Mouse (Mus musculus) layer of hippocampus, postnatal 14 days (tissue): Measurements from ENCODE around the gene Tecpr2. TPM values are rescaled to one million over a fixed set of nuclear protein-coding genes. Genes with fewer than 3 reads are reported as not detected.

Experiments used
- DNase-seq, 2 experiments: peaks; one replicate each; pipeline ENCODE4 v3.0.0; 2021 to 2022; ENCODE audit warnings: low spot score in 2 of 2, mixed read lengths in 1 of 2
- total RNA-seq, 2 experiments: library from RNA; stranded (reverse); gene quantifications; 2 replicates each; pipeline ENCODE4 v1.2.3; 2021

Gene Tecpr2
- total RNA-seq, 2 experiments from 2014 or later = 38.5 to 39.7 TPM

DNA sequence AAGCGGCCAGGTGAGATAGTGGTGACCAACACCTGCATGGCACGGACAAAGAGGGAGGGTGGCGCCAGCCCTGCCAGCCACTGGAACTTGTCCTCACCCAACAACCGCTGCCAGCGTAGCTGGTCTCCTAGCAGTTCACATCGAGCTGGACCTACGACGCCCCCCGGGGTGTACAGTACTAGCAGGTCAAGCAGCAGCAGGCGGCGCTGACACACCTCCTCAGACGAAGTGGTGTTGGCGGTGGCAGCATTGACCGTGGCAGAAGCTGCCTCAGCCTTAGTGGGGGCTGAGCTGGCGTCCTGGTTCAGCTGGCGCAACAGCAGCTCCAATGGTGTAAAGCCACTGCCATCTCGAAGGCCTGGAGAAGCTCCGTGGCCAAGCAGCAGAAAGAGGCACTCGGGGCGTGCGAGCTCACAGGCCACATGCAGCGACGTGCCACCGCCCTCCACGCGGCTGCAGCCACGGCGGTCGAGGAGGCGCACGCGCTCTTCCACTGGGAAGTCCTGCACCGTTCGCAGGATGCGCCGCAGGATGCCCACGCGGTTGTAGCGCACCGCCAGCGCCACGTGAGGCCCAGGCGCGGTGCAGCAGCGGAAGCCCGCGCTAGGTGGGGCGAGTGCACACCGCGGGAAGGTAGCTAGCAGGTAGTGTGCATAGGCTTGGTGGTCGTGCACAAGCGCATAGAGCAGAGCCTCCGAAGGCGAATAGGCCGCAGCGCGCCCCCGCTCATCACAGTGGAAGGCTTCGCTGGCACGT lies 87.7 kb downstream of the Tecpr2 start:
- DNase-seq = no peak

DNA sequence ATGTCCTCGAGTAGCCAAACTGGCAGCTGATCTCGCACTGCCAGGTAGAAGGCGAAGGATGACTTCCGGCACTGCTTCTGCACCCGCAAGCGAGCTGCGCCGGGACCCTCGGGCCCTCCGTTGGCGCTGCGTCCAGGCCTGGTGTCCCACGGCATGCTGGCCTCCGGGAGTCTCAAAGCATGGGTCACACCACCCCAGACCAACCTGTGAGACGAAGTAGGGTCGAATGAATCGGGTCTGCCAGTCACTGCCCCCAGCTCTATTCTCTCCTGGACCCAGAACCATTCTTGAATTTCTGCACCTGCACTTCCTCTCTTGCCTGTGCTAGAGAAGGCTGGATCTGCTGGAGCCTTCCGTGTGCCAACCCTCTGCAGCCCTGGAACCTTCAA lies 88.3 kb downstream of the Tecpr2 start:
- no peak for DNase-seq

DNA sequence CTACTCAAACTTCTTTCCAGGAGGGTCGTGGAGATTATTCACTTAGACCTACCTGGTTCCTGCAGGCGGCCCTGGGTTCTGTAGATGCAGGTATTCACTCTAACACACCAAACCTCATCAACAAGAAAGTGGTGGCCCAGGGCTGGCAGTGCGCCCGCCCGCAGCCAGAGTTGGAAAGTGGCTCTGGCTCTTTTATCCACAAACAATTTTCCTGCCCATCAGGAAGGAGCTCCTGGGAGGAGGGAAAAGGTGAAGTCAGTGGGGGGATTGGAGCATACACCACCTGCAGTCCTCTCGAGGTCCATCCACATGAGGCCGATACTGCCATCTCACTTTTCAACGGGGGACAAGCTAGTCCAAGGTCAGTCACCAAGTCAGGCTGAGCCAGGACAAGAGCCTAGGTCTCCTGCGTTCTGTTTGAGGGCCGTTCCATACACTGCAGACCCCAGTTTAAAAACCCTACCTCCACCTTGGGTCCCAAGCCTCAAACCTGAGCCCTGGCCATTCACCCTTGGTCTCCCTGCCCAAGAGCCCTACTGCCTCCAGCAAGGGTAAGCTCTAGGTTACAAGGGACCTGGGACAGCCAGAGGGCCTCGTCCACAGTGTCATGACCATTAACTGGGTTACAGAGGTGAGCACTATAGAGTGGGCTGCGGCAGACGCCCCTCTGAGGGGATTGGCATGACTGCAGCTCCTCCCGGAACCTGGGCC lies 89.0 kb downstream of the Tecpr2 start:
- no peak for DNase-seq

DNA sequence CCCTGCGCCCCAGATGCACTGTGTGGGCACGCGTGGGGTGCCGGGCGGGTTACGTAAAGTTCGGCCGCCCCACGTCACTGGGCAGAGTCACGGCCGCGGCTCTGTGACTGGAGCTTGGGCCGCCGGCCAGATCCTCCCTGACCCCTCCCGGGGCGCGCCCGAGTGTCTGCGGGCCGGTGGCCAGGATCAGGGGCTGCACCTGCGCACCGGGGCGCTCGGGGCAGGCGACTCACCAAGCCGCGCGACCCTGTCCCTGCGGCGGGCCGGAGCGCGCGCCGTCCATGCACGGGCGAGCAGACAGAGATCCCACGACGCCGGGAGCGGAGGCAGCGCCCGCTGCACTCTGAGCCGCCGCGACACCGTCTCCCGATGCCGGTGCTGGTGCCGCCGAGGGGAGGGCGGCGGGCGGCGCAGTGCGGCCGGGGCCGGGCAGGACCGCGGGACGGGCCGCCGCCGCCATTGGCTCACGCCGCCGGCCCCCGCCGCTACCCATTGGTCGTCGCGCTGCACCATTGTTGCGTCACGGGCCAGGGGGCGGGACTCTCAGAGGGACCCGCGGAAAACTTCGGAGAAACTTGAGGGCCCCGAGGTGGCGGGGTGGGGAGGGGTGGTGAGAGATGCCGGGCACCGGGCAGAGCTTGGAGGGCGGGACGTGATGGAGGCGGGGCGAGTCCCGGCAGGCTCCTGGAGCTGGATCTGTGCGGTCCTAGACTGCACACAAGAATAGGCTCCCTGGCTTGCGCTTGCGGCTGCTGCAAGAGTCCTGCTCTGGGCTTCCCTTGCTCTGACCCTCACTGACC lies 89.7 kb downstream of the Tecpr2 start, which contains the start of gene Ankrd9:
TSS of gene Ankrd9 (minus strand) at position 434 of the 800 bp plus-strand sequence.
- peak; percentile 83 to 94 for DNase-seq

DNA sequence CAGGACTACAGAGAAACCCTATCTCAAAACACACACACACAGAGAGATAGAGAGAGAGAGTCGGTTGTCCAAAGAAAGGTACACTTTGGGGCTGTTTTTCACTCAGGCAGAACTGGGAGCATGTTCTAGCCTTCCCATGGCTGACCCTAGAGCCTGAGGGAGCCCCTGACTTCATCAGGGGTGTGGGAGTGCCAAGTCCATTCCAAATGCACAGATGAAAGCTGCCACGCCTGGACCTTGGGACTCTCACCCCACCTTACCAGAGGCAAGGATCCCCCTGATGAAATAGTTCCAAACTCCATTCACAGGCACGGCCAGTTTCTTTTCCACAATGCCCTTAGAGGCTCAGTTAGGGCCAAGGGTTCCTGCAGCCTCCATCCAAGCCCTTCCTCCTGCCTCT lies 90.7 kb downstream of the Tecpr2 start:
- DNase-seq = no peak

DNA sequence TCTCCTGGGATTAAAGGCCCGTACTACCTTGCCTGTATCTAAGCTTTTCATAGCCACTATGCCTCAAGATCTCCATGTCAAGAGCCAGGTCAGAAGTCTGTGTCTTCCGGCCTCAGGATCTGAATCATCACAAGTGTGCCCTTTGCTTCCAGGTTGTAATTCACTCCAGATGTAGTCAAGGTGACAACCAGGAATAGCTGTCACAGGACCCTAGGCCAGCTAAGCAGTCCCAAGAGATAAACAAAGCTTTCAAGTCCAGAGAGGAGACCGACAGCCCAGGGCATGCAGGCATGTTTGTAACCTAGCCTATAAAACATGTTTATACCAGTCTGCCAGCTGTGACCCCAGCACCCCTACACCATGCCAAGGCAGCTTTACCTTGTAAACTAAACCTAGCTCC lies 92.7 kb downstream of the Tecpr2 start:
- DNase-seq = no peak

DNA sequence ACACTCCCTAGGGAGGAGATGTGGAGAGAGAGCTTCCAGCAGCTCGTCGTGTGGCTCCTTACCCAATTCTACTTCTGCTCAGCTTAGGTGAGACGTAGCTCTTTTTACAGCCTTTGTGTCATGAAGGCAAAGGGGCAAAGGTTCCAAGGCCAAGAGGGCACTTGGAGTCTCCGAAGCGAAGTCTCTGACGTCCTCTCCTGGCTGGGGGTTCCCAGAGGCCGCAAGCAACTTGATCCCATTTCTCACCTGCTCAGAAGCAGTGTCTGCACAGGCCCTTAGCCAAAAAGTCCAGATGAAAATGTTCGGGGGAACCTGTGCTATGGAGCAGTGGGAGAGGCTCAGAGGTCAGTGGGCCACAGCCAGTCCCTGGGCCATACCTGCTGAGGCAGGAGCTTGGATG lies 94.0 kb downstream of the Tecpr2 start:
- no peak for DNase-seq

DNA sequence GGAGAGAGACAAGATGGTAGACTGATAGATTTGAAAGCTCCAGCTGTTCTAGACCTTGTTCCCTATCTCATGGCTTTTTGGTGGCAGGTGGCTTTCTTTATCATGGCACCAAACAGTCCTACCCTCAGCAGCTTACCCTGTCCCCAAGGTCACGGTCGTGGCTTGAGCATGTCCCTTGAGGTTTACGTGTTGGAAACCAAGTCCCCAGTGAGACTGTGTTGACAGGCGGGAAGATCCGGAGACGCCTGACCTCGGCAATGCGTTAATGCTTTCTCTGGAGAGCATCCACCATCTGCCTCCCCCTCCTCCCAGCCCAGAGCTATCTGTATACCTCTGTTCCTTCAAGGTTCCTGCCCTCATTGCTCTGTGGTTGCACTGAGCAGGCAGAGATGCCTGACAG lies 94.7 kb downstream of the Tecpr2 start:
- DNase-seq = no peak

DNA sequence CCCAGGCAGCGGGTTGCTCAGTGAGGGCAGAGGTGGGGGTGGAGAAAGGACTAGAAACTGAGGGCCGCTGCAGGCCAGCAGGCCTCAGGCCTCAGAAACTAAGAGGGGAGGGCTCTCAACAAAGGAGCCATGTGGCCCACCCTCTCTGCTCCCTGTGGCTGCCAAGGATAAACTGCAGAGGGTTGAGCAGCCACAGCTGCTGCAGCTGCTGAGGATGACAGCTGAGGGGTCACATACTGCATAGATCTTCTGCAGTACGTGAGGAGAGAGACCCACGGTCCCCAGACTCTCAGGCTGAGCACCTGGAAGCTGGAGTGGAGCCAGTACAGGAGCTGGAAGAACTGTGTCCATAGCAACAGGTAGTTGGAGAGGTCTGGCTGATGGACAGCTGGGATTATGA lies 95.5 kb downstream of the Tecpr2 start:
- DNase-seq = no peak

DNA sequence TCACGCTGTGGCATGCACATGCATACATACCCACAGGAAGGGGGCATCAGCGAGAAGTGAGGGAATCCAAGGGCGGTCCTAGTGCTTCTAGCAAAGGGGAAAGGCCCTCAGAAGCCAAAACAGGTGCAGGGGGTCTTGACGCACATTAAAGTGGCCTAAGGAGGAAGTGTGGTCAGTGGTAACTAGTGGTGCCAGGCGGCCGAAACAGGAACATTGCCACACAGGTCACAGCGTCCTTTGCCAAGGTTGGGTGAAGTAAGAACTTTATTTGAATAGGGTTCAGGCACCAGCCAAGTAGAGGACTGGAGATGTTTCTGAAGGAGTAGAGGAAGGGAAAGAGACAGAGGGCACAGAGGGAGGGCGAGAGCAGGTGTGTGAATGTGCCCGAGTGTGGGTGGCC lies 96.1 kb downstream of the Tecpr2 start:
- no peak for DNase-seq

DNA sequence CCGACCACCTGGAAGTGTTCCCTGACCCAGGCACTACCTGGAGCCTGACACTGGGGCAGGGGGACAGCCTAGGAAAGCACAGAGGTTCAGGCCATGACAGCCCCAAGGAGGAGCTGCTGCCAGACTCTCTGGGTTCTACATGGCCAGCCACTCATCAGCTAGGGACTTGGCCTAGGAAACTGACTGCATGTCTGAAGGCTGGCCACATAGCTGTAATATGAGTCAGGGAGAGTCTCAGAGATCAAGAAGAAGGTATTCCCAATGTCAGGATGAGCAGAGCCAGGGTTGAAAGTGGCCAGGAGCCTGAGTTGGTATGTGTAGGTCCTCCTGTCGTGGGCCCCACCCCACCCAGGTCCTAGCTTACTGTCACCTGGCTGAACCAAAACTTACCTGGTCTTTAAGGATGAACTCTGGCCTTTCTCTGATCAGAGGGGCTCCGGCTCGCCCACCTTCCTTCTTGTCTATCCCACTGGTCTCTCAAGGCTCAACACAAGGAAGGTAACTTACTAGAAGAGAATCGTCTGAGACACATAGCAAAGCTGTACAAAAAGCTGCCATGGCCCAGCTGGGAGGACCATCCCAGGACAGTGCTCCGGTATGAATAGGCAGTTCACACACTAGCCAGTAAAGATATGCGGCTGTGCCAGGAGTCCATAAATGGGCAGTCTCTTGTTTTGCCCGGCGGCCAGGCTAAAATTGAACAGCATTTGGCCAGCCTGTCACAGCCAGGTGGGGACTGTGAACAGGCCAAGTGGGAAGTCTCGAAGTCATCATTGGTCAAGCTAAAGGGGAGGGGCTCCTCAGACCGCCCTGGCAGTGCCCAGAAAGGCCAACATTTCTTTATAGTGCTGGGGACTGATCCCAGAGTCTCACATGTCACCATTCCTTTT lies 97.7 kb downstream of the Tecpr2 start:
- DNase-seq = no peak

DNA sequence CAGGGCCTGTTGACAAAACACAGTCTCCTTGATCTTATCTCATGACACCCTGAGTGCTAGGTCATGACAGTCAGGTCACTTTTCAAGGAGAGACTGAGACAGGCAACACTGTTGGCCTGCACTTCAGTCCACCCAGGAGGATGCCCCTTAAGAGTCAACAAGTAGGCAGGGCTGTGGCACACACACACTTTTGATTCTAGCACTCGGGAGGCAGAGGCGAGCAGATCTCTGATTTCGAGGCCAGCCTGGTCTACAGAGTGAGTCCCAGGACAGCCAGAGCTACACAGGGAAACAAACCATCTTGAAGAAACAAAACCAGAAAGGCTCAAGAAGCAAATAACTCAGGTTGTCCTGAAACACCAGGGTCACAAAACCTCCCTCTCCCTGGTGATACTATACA lies 100.3 kb downstream of the Tecpr2 start:
- no peak for DNase-seq

DNA sequence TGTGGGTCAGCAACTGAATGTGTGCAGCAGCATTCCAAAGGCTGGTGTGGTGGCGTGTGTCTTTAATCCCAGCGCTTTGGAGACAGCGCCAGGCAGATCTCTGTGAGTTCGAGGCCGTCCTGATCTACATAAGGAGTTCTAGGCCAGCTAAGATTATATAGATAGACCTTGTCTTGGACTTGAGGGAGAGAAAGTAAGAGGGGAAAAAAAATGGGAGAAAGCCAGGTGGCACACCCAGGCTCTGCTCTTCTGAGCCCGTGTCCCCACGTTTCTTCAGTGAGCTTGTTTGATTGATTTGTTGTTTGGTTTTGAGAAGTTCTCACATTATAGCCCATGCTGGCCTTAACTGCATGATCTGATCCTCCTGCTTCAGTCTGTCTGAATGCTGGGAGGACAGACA lies 101.4 kb downstream of the Tecpr2 start:
- no peak for DNase-seq

DNA sequence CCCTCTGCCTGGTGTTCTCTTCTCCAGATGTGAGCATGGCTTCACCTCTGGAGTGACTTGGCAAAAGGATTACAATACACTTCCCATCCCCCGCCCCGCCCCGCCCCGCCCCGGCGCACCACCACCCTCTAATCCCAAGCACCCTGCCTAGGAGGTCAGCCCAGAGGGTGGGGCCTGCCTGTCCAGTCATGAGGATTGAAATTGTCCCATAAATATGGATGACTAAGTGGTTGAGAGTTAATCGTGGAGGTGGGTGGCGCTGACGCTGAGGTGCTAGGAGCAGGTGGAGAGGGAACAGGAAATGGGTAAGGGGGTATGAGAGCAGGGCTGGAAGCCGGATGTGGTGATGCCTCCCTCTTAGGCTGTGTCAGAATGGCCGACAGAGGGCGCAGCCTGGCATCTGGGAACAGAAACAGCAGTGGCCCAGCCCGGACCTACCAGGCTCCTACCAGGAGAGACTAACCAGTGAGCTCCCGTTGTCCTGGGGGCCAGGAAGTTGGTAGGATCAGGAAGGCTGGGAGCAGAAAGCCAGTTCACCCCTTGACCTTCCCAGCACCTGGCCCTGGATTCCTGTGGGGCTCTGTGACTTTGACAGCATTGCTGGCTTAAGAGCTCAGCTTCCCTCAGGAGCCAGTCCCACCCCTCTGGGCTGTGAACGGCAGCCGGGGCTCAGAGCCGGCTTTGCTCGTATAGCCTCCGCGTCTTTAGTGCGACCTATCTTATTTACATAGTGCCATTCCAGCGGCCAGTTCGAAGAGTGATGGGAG lies 102.5 kb downstream of the Tecpr2 start:
- peak; percentile 34 to 36 for DNase-seq

DNA sequence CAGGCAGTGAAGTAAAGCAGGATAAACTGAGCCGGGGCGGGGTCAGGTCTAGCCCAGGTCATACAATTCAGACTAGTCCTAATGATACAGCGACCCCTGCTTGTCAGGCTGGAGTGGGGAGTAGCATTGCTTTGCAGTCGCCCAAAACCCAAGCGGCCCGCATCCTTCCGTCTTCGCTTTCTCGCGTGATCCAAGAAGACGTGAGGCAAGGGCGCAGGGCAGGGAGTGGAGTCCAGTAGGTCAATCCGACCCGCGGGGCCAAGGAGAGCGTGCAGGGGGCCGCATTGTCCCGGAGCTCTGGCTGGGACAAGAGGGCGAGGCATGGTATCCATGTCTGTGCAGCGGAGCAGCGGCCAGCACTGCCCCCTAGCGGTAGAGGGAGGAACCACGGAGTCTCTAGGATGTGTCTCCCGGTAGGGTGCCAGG lies 103.1 kb downstream of the Tecpr2 start:
- DNase-seq = peak; percentile 89 to 94

DNA sequence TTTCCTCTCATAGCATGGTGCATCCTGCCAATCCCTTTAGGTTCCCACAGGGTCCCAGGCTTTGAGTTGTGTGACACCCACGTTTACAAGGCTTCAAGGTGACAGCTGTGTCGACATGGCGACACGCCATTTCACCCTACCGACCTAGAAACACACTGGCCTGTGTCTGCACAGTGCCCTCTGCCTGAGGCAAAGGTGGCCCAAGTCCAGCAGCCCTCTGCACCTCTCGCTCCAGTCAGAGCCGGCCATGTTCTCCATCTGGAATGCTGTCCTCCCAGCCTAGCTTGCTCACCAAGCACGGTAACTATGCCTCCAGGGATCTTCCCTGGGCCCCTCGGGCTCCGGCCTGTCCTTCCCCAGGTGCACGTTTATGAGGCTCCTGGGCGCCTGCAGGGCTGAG lies 103.7 kb downstream of the Tecpr2 start:
- no peak for DNase-seq

DNA sequence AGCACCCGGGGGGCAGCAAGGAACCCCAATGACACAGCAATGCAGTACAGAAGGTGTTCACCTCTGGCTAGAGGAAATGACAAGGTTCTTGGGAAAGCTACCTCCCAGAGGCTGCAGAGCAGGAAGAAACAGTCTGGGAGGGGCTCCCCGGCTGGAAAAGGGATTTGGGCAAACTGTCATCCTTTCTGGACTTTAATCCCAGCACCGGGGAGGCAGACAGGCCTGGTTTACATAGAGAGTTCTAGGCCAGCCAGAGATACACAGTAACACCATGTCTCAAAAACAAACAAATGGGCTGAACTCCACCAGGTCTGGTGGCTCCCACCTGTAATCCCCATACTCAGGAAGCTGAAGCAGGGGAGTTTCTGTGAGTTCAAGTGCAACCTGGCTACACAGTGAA lies 104.2 kb downstream of the Tecpr2 start:
- DNase-seq = no peak

DNA sequence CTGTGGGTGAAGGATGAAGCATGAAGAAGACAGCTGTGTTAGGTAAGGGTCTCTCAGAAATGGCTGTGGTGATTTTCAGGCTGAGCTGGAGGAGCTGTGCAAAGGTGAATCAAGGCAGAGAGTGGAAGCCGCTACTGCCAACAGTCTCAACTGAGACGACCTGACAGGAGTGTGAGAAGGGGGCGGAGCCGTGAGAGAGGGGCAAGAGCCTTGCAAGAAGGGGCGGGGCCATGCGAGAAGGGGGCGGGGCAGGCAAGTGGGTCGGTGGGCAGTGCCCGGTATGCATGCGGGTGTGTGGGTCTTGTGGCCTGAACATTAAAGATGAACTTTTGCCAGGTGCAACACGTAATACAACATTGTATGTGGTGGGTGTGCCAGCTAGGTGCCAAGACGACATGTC lies 105.6 kb downstream of the Tecpr2 start:
- DNase-seq = no peak

DNA sequence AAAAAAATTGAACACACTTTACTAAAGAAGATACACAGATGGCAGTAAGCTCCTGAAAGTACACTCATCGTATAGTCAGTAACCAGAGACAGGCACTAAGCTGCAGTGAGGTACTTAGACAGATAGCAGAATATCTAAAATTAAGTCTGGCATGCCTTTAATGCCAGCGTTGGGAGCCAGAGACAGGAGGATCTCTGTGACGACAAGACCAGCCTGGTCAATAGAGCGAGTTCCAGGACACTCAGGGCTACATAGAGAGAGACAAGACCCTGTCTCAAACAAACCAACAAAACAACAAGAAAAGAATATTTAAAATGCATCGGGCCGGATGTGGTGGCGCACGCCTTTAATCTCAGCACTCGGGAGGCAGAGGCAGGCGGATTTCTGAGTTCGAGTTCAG lies 109.0 kb downstream of the Tecpr2 start:
- no peak for DNase-seq

DNA sequence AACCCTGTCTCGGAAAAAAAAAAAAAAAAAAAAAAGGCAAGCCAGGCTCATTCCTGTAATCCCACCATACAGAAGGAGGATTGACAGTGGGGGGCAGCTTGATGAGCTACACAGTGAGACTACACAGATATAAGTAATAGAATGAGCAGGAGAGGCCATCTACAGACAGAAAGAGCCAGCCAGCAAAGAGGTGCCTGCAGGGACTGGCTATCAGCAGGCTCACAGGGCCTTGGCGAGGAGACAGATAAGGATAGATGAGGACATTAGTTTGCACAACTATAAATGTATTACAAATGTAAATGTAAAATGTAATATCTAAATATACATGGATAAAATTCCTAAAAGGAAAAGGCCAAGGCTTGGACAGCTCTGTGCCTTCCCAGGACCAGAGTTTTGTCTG lies 110.8 kb downstream of the Tecpr2 start:
- DNase-seq = no peak
